Mouse (Mus musculus): Measurements from ENCODE around the gene Rab8b.
"Not testable (repeated sequence)": the region's sequence is repeated elsewhere in the genome, so short reads cannot be mapped to it uniquely, and the experiment has no call there.

Gene Rab8b

DNA sequence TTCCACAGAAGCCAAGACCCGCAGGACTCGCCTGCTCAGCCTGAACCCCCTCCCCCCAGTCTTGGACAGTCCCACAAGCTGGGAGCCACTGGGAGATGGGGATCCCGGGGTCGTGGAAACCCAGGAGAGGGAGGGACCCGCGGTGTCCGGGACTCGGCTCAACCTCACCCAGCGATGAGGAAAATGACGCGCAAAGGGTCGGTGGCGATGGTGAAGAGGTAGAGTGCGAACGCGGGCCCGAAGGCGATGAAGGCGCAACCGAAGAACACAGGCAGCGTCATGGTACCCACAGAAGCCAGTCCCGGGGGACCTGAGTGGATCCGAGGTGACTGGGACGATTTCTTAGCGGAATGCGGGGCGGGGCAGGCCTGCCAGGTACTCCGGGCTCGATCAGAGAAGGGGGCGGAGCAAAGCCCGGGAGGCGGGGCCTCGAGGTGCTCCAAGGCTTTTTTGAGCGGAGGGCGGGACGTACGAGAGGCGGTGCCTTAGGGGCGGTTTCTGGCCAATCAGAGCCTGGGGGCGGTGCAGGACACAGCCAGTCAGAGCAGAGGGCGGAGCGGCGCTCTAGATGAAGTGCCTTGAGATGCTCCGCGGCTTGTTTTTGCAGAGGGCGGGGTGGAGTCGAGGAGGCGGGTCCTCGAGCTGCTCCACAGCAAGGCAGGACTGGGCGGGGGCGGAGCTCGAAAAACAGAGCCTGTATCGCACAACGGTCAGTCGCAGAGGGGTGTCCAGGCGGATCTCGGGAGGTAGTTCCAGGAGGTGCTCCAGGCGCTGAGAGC, 85.0 kb downstream of the Rab8b start, which contains the start of gene Aph1c:
Aph1c (minus strand) TSS at position 409 of the 779 bp plus-strand sequence.
- peak; percentile 99 for DNase-seq (ENCODE audit: low spot score in 2 of 2)

DNA sequence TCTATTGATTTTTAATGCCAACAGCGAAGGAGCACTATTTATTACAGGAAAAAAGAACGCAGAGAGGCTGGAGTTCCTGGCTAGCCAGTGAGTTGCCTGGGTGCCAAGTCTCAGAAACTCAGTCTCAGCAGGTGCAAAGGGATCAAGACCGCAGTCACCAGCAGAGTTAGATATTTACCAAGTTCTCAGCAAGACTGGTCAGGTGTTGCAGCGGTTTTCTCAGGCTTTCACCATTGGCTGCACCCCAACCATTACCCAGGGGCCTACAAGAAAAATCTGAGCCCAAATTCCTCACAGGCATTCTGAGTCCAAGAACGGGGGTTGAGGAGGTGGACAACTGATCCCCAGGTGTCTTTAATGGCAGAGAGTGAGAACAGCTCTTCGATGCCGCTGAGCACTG, 85.6 kb downstream of the Rab8b start:
- peak in 1 of 2 experiments; percentile 25 for DNase-seq (ENCODE audit: low spot score in 2 of 2)

DNA sequence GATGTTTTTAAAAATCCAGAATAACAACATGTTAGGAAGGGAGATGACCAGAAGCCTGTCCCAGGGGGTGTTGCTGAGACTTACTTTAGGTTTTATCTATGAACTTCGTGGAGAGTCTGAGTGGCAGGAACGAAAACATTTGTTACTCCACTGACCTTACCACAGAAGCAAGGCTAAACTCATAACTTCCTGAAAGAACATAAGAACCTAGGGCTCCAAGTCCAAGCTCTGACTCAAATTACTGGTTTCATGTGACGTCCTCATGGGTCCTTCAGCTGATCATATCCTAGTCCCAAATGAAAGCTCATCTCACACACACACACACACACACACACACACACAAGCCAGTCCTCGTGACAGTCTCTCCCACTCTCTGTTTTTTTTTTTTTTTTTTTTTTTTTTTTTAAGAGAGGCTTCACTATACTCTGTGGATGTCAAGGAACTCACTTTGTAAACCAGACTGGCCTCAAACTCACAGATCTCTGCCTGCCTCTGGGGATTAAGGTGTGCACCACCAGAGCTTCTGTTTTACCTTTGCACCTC, 87.0 kb downstream of the Rab8b start:
- DNase-seq (ENCODE audit: low spot score in 2 of 2) = no peak

DNA sequence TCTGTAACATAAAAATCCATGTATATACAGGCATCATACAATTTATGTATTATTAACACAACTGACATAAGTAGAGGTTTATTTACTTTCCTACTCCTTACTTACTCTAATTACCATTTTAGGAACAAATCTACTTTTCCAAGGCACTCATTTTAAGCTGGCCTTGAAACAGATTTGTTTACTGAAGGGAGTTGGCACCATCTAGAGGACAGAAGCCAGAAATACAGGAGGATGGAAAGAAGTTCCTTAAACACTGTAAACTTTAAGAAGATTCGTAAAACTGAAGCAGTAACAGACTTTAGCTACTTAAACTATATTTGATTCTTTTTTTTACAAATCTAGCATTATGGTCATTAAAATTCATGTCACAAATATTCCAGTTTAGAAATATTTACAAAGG, 93.5 kb downstream of the Rab8b start:
- peak in 1 of 2 experiments; percentile 44 for DNase-seq (ENCODE audit: low spot score in 2 of 2)

DNA sequence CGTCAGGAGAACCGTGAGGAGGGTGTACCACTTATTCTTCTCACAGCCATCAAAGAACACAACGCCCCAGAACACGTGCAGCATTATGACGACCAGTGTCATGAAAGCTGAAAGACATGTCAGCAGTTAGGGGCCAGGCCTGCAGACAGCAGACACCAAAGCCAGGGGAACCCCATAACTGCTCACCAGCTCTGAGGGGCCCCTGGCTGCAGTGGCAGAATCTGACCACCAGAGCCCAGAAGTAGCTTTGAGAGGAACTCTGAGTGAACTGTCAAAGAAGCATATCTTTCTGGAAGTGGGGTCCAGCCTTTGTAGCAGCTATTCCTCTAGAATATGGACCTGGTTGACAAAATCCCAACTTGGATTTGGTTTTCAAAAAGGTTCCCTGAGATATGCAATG, 97.2 kb downstream of the Rab8b start:
- DNase-seq (ENCODE audit: low spot score in 2 of 2) = not testable (repeated sequence)

DNA sequence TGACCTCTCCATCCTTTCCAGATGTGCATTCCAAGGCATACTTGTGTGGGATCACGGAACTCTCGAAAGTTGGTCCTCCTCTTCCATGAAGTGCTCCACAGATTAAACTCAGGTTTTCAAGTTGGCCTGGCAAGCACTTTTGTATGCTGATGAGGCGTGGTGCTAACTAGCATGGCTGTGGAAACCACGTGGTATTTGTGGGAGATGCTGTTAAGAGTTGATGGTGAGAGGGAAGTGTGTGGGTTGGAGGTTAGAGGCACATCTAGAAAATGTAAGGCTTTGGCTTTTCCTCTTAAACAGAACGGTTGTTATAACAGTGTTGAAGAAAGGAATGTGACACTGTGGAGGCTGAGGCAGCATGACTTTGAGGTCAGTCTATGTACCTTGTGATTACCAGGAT, 98.5 kb downstream of the Rab8b start:
- no peak for DNase-seq (ENCODE audit: low spot score in 2 of 2)

DNA sequence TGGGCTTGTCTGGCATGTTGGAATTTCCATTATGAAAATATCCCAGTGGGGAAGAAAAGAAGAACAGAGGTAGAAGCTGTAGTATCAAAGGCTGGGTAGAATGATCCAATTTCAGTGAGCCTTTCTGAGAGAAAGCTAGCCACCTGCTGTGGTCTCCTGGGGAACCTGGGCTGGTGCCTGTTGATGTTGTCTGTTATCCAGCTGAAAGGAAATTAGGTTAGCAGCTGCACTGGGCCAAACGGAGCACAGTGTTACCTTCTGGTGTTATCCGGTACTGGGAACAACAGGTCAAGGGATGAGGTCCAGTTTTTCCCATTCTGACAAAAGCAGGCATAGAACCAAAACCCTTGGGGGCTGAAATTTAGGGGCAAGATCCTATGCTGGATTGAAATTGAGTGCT, 106.1 kb downstream of the Rab8b start:
- no peak for DNase-seq (ENCODE audit: low spot score in 2 of 2)

DNA sequence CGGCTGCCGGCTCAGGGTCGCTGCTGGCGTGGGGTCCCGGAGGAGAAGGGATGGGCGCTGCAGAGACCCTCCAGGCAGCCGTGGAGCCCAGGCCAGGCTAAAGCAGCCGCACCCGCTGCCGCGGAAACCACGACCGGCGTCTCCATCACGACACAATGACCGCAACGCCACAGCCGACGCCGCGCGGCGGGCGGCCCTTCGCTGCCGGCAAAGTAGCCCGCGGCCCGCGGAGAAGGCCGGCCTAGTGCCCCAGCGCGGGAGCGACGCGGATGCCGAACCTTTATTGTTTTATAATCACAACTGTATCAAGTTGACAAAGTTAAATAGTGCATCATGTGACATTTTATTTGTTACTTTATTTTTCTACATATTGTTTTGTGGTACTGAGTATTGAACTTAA, 113.5 kb downstream of the Rab8b start:
- not testable (repeated sequence) for DNase-seq (ENCODE audit: low spot score in 2 of 2)

DNA sequence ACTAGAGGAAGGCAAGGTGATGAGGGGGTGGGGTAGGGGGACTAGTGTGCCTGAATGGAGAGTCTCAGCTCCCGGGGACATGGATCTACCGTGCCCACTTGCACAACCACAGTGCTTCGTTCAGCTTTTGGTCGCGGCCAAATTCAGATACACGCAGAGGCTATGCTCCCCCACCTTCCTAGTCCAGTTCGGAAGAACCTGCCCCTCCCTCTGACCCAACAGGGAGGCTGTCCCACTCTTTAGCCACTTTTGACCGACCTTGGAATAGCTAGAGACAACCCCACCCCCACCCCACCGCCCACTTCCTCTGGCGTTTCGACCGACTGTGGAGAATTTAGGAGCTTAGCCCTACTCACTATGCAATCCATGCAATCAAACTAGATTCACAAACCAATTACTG, 117.5 kb downstream of the Rab8b start:
- DNase-seq (ENCODE audit: low spot score in 2 of 2) = no peak

DNA sequence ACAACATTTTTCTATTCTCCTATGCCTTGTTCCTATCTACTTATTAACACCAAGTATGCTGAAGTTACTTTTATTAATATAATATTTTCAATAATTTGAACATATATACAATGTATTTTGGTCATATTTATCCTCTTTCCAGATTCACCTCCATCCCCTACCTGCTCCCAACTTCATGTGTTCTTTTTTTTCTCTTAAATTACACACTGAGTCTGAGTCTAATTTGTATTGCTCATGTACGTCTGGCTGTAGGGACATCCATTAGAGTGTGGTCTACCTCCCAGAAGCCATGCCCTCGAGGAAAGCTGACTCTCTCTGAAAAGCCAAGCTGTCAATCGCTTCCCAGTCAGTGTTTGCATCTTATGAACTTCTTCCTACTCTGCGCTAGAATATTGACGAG, 122.7 kb downstream of the Rab8b start, which contains the start of gene Gm10647:
Gm10647 (plus strand) TSS at position 301 of the 400 bp plus-strand sequence.
- DNase-seq (ENCODE audit: low spot score in 2 of 2) = no peak

DNA sequence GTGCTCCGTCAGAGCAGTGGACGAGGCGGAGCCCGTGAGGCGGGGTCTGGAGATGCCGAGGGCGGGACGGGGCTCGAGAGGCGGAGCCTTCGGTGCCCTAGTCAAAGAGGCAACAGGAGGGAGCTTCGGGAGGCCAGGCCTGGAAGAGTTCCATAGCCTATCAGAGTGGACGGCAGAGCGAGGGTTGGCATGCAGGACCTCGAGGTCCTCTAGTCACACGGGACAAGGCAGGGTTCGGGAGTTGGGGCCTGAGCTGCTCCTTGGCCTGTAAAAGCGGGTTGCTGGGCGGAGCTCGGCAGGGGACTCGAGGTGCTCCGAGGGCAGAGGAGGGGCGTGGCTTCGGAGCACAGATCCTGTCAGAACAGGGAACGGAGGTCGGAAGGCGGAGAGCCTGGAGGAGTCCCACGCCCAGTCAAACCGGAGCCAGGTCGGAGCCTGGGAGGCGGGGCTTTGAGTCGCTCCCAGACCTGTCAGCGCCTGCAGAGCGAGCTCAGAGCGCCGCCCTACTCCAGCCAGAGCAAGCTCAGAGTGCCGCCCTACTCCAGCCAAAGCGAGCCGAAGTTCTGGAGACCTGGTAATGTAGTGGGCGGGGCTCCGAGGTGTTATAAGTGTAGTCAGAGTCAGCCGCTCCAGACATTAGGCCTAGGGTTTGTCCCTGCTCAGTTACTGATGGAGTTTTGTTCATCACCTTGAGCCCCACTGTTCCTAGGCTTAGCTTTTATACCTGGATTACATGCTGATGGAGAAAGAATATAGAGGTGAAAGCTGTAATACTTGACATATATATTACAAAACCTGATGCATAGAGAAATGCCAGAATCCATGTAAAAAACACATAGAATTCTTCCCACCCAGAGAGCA, 123.8 kb downstream of the Rab8b start, which contains the start of gene Aph1b:
Aph1b (minus strand) TSS at position 27 of the 861 bp plus-strand sequence.
- DNase-seq (ENCODE audit: low spot score in 2 of 2) = peak; percentile 93 to 94

DNA sequence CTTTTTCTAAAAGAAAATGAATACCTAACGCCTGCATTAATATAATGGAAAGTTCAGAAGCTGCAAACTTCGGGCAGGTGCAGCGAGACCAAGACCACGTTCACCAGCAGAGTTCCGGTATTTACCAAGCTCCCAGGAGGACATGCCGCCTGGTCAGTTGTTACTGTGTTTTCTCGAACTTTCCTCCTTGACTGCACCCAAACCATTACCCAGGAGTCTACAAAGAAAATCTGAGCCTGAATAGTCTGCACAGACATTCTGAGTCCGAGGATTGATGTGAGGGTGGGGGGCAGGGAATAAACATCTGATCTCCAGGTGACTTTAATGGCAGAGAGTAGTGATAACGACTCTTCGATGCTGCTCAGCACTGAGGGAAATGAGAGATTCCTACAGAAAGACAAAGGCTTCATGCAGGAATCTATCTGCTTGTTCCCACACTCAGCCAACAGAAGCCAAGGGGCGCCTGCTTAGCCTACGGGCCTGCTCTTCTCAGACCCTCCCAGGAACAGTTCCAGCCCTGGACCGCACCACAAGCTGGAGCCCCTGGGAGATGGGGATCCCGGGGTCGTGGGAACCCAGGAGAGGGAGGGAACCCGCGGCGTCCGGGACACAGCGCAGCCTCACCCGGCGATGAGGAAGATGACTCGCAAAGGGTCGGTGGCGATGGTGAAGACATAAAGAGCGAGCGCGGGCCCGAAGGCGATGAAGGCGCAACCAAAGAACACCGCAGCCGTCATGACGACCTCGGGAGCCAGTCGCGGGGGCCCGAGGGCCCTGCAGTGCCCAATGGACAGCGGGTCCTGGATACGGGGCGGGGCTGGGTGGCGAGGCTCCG, 124.6 kb downstream of the Rab8b start:
- DNase-seq (ENCODE audit: low spot score in 2 of 2) = no peak

All from right cerebral cortex, adult 2 months (tissue).